Mouse (Mus musculus) liver, embryonic 11.5 days (tissue): ENCODE measurements around the gene Rusc1. TPM values are rescaled to one million over a fixed set of nuclear protein-coding genes. Genes with fewer than 3 reads are reported as not detected.

ENCODE experiments used
- ATAC-seq: fragments of 200-750 bp; cut with Nextera tagmentation; replicated peaks from 2 replicates; pipeline ENCODE4 v1.8.0; 2017; ENCODE audit warnings: moderate number of reproducible peaks, mild to moderate bottlenecking, moderate TSS enrichment, moderate library complexity; ENCODE audit not compliant: low FRiP score
- DNase-seq: peaks from one replicate; pipeline ENCODE4 v3.0.0-alpha.2; 2017; ENCODE audit warnings: low spot score
- H3K27ac ChIP-seq: fragments of 300-500 bp; sonication (generic); 2 replicates; pipeline ENCODE4 v1.5.1; 2014; ENCODE audit warnings: mild to moderate bottlenecking, low read depth, low read length, control low read depth
- H3K27me3 ChIP-seq: fragments of 300-500 bp; sonication (generic); replicated peaks from 2 replicates; pipeline ENCODE4 v1.6.1; 2014; ENCODE audit warnings: low read length, mixed read lengths; ENCODE audit not compliant: control insufficient read depth, insufficient read depth
- H3K36me3 ChIP-seq: fragments of 300-500 bp; sonication (generic); 2 replicates; pipeline ENCODE4 v1.6.1; 2014; ENCODE audit warnings: mild to moderate bottlenecking, low read length, moderate library complexity, mixed read lengths; ENCODE audit not compliant: control insufficient read depth, insufficient read depth
- H3K4me1 ChIP-seq: fragments of 300-500 bp; sonication (generic); replicated peaks from 2 replicates; pipeline ENCODE4 v1.6.1; 2014; ENCODE audit warnings: low read length, mixed read lengths; ENCODE audit not compliant: control insufficient read depth, insufficient read depth
- H3K4me2 ChIP-seq: fragments of 300-500 bp; sonication (generic); 2 replicates; pipeline ENCODE4 v1.6.1; 2014; ENCODE audit warnings: mild to moderate bottlenecking, control low read depth, moderate library complexity
- H3K4me3 ChIP-seq: fragments of 300-500 bp; sonication (generic); 2 replicates; pipeline ENCODE4 v1.5.1; 2014; ENCODE audit warnings: low read depth, low read length, control low read depth
- H3K9ac ChIP-seq: fragments of 300-500 bp; sonication (generic); 2 replicates; pipeline ENCODE4 v1.6.1; 2014; ENCODE audit warnings: low read depth, low read length, control low read depth
- H3K9me3 ChIP-seq: fragments of 300-500 bp; sonication (generic); 2 replicates; pipeline ENCODE4 v1.6.1; 2016; ENCODE audit warnings: low read length, inconsistent platforms, mixed read lengths; ENCODE audit not compliant: control insufficient read depth
- WGBS: fragments of 180-500 bp; shearing (Covaris S2); extraction: QIAGEN DNeasy Blood & Tissue Kit; methylation state at CpG from one replicate; pipeline ENCODE4 v1.1.7; 2014; 5-methylcytosine and 5-hydroxymethylcytosine counted together
- polyA plus RNA-seq: library from polyadenylated mRNA; unstranded; fragments of >200 nt; fragmentation: Nextera tagmentation; extraction: Ambion mirVana; gene quantifications from 2 replicates; pipeline ENCODE4 v1.2.1, GENCODE M21; 2014

Gene Rusc1
- polyA plus RNA-seq, 1 experiment from 2014 or later = 11.3 TPM

- Histone ChIP-seq H3K4me1 (peaks cover 18% of the 10 kb centered on the region), H3K27me3 (no peaks in the 10 kb centered on the region), H3K4me2 (peak overlapping the region; percentile 94), H3K9ac (peak overlapping the region; percentile 57), H3K27ac (peak overlapping the region; percentile 78), H3K4me3 (peak overlapping the region; percentile 72), H3K36me3 (peaks cover 14% of the 10 kb centered on the region; the same call in 1 of the 2 replicates), H3K9me3 (no peaks in the 10 kb centered on the region)
- DNase-seq (no peak), ATAC-seq (no peak)
- WGBS = 56% methylated on average over 12 of the region's 12 CpGs
Observed at GRCm38 (mm10) chr3:89102495-89103290, 9.6 kb upstream of the Rusc1 start.

- Histone ChIP-seq H3K27me3 (no peaks in the 10 kb centered on the region), H3K4me1 (peaks cover 18% of the 10 kb centered on the region), H3K27ac (peak within 1 kb of the TSS; percentile 78), H3K9ac (peak within 1 kb of the TSS; percentile 80), H3K4me3 (peak within 1 kb of the TSS; percentile 72), H3K36me3 (peaks cover 18% of the 10 kb centered on the region; the same call in 1 of the 2 replicates), H3K9me3 (no peaks in the 10 kb centered on the region), H3K4me2 (peak within 1 kb of the TSS; percentile 94)
- WGBS = under 1% methylated on average over 26 of the region's 26 CpGs
- peak; percentile 86 for DNase-seq
- peak; percentile 99 for ATAC-seq
Observed at GRCm38 (mm10) chr3:89101812-89102494, 8.8 kb upstream of the Rusc1 start, which contains the start of gene Fdps. Gene Fdps (minus strand): TSS chr3:89101959.

GRCm38 (mm10) chr3:89101459-89101811 is 8.3 kb upstream of the Rusc1 start:
- peak overlapping the region; percentile 72 for H3K4me3 ChIP-seq
- peaks cover 22% of the 10 kb centered on the region; the same call in 1 of the 2 replicates for H3K36me3 ChIP-seq
- peaks cover 18% of the 10 kb centered on the region for H3K4me1 ChIP-seq
- ATAC-seq (peak; percentile 34), DNase-seq (no peak)
- H3K27me3 ChIP-seq = no peaks in the 10 kb centered on the region
- no peaks in the 10 kb centered on the region for H3K9me3 ChIP-seq
- peak overlapping the region; percentile 69 for H3K27ac ChIP-seq
- H3K9ac ChIP-seq = peak overlapping the region; percentile 80
- peak overlapping the region; percentile 94 for H3K4me2 ChIP-seq
- under 1% methylated on average over 19 of the region's 19 CpGs for WGBS

GRCm38 (mm10) chr3:89100811-89101210 is 7.7 kb upstream of the Rusc1 start, which contains the start of gene Gm43738:
Gene Gm43738 (minus strand): TSS chr3:89101099.
- whole genome bisulfite sequencing = 47% methylated on average over 7 of the region's 7 CpGs

GRCm38 (mm10) chr3:89094021-89094420 is 910 bp upstream of the Rusc1 start:
- Histone ChIP-seq H3K9ac (no peak overlapping the region), H3K27ac (no peak overlapping the region), H3K4me1 (peaks cover 23% of the 10 kb centered on the region), H3K27me3 (peaks cover 22% of the 10 kb centered on the region), H3K4me2 (no peak overlapping the region), H3K36me3 (peaks cover 25% of the 10 kb centered on the region; the same call in 1 of the 2 replicates), H3K4me3 (no peak overlapping the region), H3K9me3 (no peaks in the 10 kb centered on the region)
- DNase-seq = no peak
- WGBS = 84% methylated on average over 10 of the region's 10 CpGs
- ATAC-seq = no peak

More at GRCm38 (mm10) chr3:89100811-89101210, 7.7 kb upstream of the Rusc1 start, which contains the start of gene Gm43738:
- no peak for DNase-seq
- ATAC-seq = no peak
- Histone ChIP-seq H3K4me3 (peak within 1 kb of the TSS; percentile 72), H3K4me2 (peak within 1 kb of the TSS; percentile 94), H3K4me1 (peaks cover 18% of the 10 kb centered on the region), H3K27ac (peak within 1 kb of the TSS; percentile 78), H3K9me3 (no peaks in the 10 kb centered on the region), H3K36me3 (peaks cover 26% of the 10 kb centered on the region; the same call in 1 of the 2 replicates), H3K9ac (peak within 1 kb of the TSS; percentile 80), H3K27me3 (no peaks in the 10 kb centered on the region)

- ATAC-seq = no peak
- WGBS = 26% methylated on average over 11 of the region's 11 CpGs
- H3K4me1 ChIP-seq = peaks cover 34% of the 10 kb centered on the region
- peak overlapping the region; percentile 39 for H3K9ac ChIP-seq
- no peaks in the 10 kb centered on the region for H3K9me3 ChIP-seq
- no peak for DNase-seq
- H3K27ac ChIP-seq = no peak overlapping the region
- H3K27me3 ChIP-seq = peaks cover 22% of the 10 kb centered on the region
- H3K36me3 ChIP-seq = peaks cover 17% of the 10 kb centered on the region; the same call in 1 of the 2 replicates
- H3K4me3 ChIP-seq = peak overlapping the region; percentile 73
- peak overlapping the region; percentile 59 for H3K4me2 ChIP-seq
Observed at GRCm38 (mm10) chr3:89092509-89093090, 511 bp downstream of the Rusc1 start.

GRCm38 (mm10) chr3:89091811-89092508 is 1.2 kb downstream of the Rusc1 start:
- WGBS = 14% methylated on average over 20 of the region's 20 CpGs
- Histone ChIP-seq H3K27me3 (peaks cover 22% of the 10 kb centered on the region), H3K4me1 (peaks cover 35% of the 10 kb centered on the region), H3K9ac (peak overlapping the region; percentile 65), H3K4me2 (peak overlapping the region; percentile 100), H3K9me3 (no peaks in the 10 kb centered on the region), H3K4me3 (peak overlapping the region; percentile 73), H3K27ac (no peak overlapping the region), H3K36me3 (peaks cover 13% of the 10 kb centered on the region)
- no peak for DNase-seq
- no peak for ATAC-seq
